Mouse (Mus musculus) heart, adult 2 months (tissue): ENCODE data around the gene Txndc17. TPM values are rescaled to one million over a fixed set of nuclear protein-coding genes. Genes with fewer than 3 reads are reported as not detected.

Experiments used
- DNase-seq, 2 experiments: peaks; one replicate each; pipeline ENCODE4 v3.0.0; 2021
- H3K27ac ChIP-seq: fragments of 200-600 bp; 2 replicates; pipeline ENCODE4 v1.8.1; 2022
- H3K27me3 ChIP-seq: fragments of 200-500 bp; 2 replicates; pipeline ENCODE4 v1.6.1; 2012; ENCODE audit warnings: mild to moderate bottlenecking, low read length, inconsistent platforms, mixed read lengths; ENCODE audit not compliant: control insufficient read depth, insufficient read depth
- H3K36me3 ChIP-seq: fragments of 200-500 bp; 2 replicates; pipeline ENCODE4 v1.6.1; 2012; ENCODE audit warnings: low read length, inconsistent platforms; ENCODE audit not compliant: control insufficient read depth, insufficient read depth
- H3K4me1 ChIP-seq: fragments of 200-500 bp; 2 replicates; pipeline ENCODE4 v1.6.1; 2011; ENCODE audit warnings: low read length; ENCODE audit not compliant: control insufficient read depth, insufficient read depth
- H3K4me3 ChIP-seq: fragments of 200-600 bp; 2 replicates; pipeline ENCODE4 v1.8.1; 2022
- H3K79me2 ChIP-seq: fragments of 200-500 bp; replicated peaks from 2 replicates; pipeline ENCODE4 v1.6.1; 2012; ENCODE audit warnings: mild to moderate bottlenecking, inconsistent platforms, low read length, moderate library complexity, mixed read lengths; ENCODE audit not compliant: control insufficient read depth, insufficient read depth
- H3K9ac ChIP-seq: fragments of 200-500 bp; 2 replicates; pipeline ENCODE4 v1.6.1; 2012; ENCODE audit warnings: low read depth, mild to moderate bottlenecking, control low read depth, inconsistent platforms, low read length, mixed read lengths
- CTCF ChIP-seq: fragments of 200-600 bp; IDR thresholded peaks from 2 replicates; pipeline ENCODE4 v1.8.1; 2022; ENCODE audit warnings: antibody characterized with exemption, mild to moderate bottlenecking, moderate library complexity
- EP300 ChIP-seq: fragments of 200-500 bp; IDR thresholded peaks from 2 replicates; pipeline ENCODE4 v1.6.1; 2011; ENCODE audit warnings: low read depth, low read length, control low read depth; ENCODE audit not compliant: insufficient read depth
- POLR2A ChIP-seq: fragments of 200-500 bp; IDR thresholded peaks from 2 replicates; pipeline ENCODE4 v1.6.1; 2011; ENCODE audit warnings: mild to moderate bottlenecking, low read depth, low read length, control low read depth; ENCODE audit not compliant: insufficient read depth
- WGBS: fragments of 180-500 bp; shearing (Covaris S2); methylation state at CpG from one replicate; pipeline ENCODE4 v1.1.7; 2018; 5-methylcytosine and 5-hydroxymethylcytosine counted together
- intact Hi-C: fragments of 180-260 bp; cut with DNase I; formaldehyde crosslinking; loops from one replicate; pipeline ENCODE4 v1.15.1; 2025
- polyA plus RNA-seq: library from polyadenylated mRNA; depleted of rRNA; stranded (reverse); fragments of >200 nt; gene quantifications from 2 replicates; pipeline ENCODE4 v1.2.3, GENCODE M21; 2012
- total RNA-seq, 2 experiments: library from RNA; stranded (reverse); gene quantifications; 2 replicates each; pipeline ENCODE4 v1.2.3; 2021

Txndc17 gene
- total and polyA plus RNA-seq, 3 experiments: 37.6 to 43.7 (median 39.0) TPM

DNA sequence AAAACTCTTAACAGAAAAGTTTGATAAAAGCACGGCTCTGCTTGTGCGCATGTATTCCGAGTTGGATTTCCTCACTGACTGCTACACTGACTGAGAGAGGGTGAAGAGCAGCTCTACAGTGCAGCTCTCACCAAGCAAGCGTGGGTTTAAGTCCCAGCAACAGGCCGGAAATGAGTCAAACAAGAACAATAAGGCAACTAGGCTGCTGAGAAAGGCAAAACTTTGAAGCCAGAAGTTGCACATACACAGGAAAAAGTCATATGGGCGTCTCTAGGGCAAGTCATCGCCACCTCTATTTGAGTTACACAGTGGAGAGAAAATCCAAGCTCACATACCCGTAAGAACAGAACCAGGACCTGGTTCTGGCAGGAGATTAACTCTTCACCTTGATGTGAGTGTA, 10.8 kb upstream of the Txndc17 start:
- no peaks in the 10 kb centered on the region for H3K79me2 ChIP-seq
- no peak overlapping the region for H3K9ac ChIP-seq
- peaks cover 3% of the 10 kb centered on the region; the same call in 1 of the 2 replicates for H3K4me1 ChIP-seq
- no peaks in the 10 kb centered on the region for H3K27me3 ChIP-seq
- DNase-seq: no peak
- intact Hi-C loops: no loop called here
- H3K36me3 ChIP-seq: peaks cover 2% of the 10 kb centered on the region; the same call in 1 of the 2 replicates
- no peak overlapping the region for H3K4me3 ChIP-seq
- WGBS: 49% methylated on average over 8 of the region's 8 CpGs
- TF ChIP-seq EP300 (no peak), CTCF (no peak), POLR2A (no peak)
- H3K27ac ChIP-seq: peak overlapping the region; percentile 4; the same call in 1 of the 2 replicates

DNA sequence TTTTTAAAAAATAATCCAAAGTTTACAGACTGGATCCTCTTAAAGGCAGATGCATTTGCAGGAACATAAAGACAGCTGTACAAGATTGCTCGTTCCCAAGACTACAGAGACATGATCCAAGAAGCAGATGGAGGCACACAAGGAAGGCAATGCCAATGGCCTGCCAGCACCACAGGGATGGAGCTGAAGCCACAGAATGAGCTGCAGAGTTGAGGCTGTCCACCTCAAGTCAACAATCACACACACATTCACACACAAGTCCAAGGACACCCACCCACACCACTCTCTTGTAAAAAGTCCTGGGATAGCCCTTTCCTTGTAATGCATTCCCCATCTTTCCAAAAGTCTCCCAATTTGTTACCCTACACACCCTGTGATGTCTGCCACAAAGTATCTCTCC, 3.9 kb upstream of the Txndc17 start:
- 80% methylated on average over 1 of the region's 1 CpGs for WGBS
- intact Hi-C loops: no loop called here
- Histone ChIP-seq H3K4me3 (no peak overlapping the region), H3K36me3 (no peaks in the 10 kb centered on the region), H3K9ac (no peak overlapping the region), H3K79me2 (peaks cover 8% of the 10 kb centered on the region; the same call in 1 of the 2 replicates), H3K4me1 (peaks cover 7% of the 10 kb centered on the region), H3K27ac (no peak overlapping the region), H3K27me3 (no peaks in the 10 kb centered on the region)
- TF ChIP-seq CTCF (no peak), POLR2A (no peak), EP300 (no peak)
- no peak for DNase-seq

DNA sequence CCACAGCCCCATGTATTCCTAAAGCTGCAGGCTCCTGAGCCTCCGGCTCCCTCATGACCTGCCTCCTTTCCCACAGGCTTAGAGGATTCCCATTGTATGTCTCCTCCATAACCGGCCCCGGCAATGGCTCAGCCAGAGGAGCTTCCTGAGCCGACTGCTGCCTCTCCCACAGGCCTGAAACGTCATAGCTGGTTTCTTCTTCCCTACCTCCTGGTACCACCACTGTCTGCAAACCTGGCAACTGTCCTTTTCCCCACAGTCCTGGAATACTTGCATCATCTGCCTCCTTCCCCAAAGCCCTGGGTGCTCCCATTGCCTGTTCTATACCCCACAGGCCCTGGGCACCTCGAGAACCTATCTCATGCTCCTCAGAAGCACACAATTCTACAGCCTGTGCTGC, 2.1 kb upstream of the Txndc17 start:
- no peak for TF ChIP-seq EP300
- no peak for TF ChIP-seq CTCF
- no peak for TF ChIP-seq POLR2A
- H3K4me3 ChIP-seq: no peak overlapping the region
- H3K4me1 ChIP-seq: peaks cover 7% of the 10 kb centered on the region
- intact Hi-C loops: no loop called here
- peaks cover 8% of the 10 kb centered on the region; the same call in 1 of the 2 replicates for H3K79me2 ChIP-seq
- no peaks in the 10 kb centered on the region for H3K36me3 ChIP-seq
- DNase-seq: no peak
- WGBS: 77% methylated on average over 6 of the region's 6 CpGs
- no peaks in the 10 kb centered on the region for H3K27me3 ChIP-seq
- no peak overlapping the region for H3K9ac ChIP-seq
- no peak overlapping the region for H3K27ac ChIP-seq

DNA sequence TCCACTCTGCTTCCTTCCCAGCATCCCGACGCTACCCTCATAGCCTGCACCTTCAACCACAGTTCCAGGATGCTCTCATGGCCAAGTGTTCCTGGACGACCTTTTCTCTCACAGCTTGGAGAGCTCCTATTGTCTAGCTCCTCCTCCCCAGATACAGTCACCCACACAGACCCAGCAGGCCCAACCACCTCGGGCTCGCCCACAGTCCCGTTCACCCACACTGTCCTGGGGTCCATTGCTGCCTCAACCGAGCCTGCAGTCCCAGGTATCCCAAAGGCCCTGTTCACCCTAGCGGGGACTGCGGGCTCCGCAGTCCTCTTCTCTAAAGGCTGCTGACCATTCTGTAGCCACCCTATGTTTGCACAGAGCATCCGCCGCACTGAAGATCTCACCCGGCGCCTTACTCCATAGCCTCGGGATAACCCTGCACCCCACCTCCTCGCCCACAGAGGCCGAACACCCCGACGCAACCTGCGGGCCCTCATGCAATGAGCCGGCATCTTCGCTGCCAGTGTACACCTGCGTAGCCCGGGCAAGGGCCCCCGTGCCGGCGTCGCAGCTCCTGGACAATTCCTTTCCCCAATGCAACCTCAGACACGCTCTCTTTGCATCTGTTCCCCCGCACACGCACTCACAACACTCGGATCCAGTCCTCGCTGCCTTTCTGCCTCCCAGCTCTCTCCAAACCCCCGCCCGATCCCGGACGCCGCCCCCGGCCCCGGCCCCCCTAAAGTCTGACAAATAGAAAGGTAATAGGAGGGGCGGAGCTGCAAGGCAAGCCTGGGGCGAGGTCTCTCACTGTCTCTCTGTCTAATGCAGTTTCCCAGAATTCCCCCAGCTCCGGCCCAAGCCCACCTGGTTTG, 775 bp upstream of the Txndc17 start, which contains the start of gene Gm43951:
Gm43951 (minus strand) TSS at position 500 of the 863 bp plus-strand sequence.
- TF ChIP-seq CTCF: peak; percentile 29
- no peak for TF ChIP-seq EP300
- TF ChIP-seq POLR2A: no peak
- WGBS: 1% methylated on average over 43 of the region's 43 CpGs
- intact Hi-C loops: loop anchor here (2.0 kb wide), 1 partner anchor 154 kb away; no protein-coding TSS in a partner anchor

DNA sequence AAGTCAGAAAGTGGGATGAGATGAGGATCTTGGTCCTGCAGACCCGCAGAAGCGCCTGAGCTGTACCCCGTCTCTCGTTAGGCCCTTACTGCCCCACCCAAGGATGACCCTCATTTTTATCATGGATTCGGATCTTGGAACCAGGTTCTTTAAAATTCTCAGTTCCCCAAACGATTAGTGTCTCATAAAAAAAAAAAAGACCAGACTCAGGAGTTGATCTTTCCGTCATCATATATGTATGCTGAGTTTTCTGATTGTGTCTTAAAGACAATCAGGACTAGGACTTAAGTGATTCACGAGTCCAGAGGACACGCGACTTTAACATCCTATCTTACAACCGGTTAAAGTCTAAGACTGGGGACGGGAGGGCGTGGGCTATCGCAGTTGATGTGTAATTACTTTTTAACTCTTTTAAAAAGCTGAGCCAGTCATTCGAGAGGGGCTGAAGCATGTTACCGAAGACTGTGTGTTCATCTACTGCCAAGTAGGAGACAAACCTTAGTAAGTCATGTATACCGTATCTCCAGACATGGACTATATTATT, 559 bp downstream of the Txndc17 start:
- H3K27me3 ChIP-seq: no peaks in the 10 kb centered on the region
- intact Hi-C loops: loop anchor here (2.0 kb wide), 1 partner anchor 155 kb away; no protein-coding TSS in a partner anchor
- 7% methylated on average over 17 of the region's 17 CpGs for WGBS
- peak overlapping the region; percentile 73 for H3K4me3 ChIP-seq
- no peak for DNase-seq
- TF ChIP-seq EP300 (no peak), CTCF (no peak), POLR2A (no peak)
- H3K4me1 ChIP-seq: peaks cover 7% of the 10 kb centered on the region
- peaks cover 8% of the 10 kb centered on the region; the same call in 1 of the 2 replicates for H3K79me2 ChIP-seq
- H3K9ac ChIP-seq: peak overlapping the region; percentile 79
- H3K36me3 ChIP-seq: no peaks in the 10 kb centered on the region
- peak overlapping the region; percentile 78 for H3K27ac ChIP-seq

More for the DNA sequence above, 775 bp upstream of the Txndc17 start, which contains the start of gene Gm43951:
- DNase-seq: peak in 1 of 2 experiments; percentile 15
- Histone ChIP-seq H3K27ac (peak within 1 kb of the TSS; percentile 78), H3K4me3 (peak within 1 kb of the TSS; percentile 73), H3K79me2 (peaks cover 8% of the 10 kb centered on the region; the same call in 1 of the 2 replicates), H3K9ac (peak within 1 kb of the TSS; percentile 85), H3K36me3 (no peaks in the 10 kb centered on the region), H3K4me1 (peaks cover 7% of the 10 kb centered on the region), H3K27me3 (no peaks in the 10 kb centered on the region)
